Mouse (Mus musculus) urinary bladder, postnatal 14 days (tissue): ENCODE data around the gene Atp6v0a2.
A peak's percentile ranks its signal among the peaks of the same experiment; 100 is the strongest.
"Not testable (repeated sequence)": the region's sequence is repeated elsewhere in the genome, so short reads cannot be mapped to it uniquely, and the experiment has no call there.

Source experiments
- DNase-seq: peaks from one replicate; pipeline ENCODE4 v3.0.0; 2021; ENCODE audit warnings: low spot score

Gene Atp6v0a2

DNA sequence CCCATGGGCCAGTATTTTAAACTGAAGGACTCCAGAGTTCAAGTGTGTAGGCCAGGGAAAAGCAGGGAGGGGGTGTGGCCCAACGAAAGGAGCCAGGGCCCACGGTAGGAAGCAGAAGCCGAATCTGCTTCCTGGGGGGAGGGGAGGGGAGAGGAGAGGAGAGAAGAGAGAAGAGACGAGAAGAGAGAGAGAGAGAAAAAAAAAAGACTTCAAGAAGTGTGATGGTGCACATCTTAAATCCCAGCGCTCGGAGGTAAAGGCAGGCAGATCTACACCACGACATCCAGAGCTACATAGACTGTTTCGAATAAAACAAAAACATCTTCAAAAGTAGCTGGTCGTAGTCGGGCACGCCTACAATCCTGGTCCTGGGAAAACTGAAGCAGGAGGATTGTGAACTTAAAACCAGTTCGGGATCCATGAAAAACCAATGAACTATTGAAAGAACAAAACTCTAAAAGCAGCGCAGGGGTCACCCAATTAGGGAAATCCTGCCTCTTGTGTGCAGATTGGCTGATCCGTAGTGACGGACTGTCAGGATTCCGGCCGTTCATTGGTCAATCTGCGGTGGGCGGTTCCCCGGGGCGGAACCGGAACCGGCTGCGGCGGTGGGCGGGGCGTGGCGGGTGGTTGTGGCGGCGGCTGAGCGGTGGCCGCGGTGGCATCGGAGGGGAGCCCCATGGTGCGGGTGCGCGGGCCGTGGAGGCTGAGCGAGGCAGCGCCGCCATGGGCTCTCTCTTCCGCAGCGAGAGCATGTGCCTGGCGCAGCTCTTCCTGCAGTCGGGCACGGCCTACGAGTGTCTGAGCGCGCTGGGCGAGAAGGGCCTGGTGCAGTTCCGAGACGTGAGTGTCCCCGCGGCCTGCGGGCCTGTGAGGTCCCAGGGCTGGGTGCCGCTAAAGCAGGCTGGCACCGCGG is at the start of gene Atp6v0a2:
Atp6v0a2 (plus strand) TSS at position 129 of the 916 bp plus-strand sequence.
- DNase-seq = peak; percentile 96

DNA sequence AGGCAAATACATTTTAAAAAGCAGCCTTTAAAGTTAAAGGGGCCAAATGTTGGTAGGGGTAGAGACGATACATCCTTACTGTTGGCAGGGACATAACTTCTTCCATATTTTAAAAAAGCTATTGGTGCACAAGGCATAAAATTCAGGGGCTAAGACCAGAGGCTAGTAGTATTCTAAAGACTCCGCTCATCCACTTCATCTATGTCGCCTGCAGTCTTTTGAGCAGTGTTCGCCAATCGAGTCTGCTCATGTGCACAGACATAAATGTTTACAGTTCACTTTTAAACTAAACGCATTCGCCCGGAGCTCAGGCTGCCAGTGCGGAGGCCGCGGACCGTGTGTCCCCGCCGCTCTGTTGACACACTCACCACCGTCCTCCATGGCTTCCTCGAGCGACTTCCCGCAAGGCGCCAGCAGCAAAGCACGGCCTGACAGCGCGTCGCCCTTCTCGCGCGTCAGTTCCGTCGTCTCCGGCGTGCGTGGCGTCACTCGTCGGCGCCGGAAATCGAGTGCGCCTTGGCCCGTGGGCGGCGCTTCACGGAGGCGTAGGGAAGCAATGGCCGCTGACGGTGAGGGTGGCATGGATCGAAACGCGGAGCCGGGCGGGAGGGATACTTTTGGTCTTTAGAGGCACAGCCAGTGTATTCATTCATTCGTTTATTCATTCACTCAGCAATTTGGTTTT is 49.6 kb upstream of the Atp6v0a2 start, which contains the start of the genes Eif2b1 and Gtf2h3:
Eif2b1 (minus strand) TSS at position 499 of the 685 bp plus-strand sequence.
Gtf2h3 (plus strand) TSS at position 508 of the 685 bp plus-strand sequence.
- DNase-seq = peak; percentile 93

GRCm38 (mm10) chr5:124582515-124582914 is 45.9 kb upstream of the Atp6v0a2 start:
- no peak for DNase-seq

- DNase-seq = no peak
These were observed 35.6 kb upstream of the Atp6v0a2 start for GRCm38 (mm10) chr5:124592768-124593167.

DNA sequence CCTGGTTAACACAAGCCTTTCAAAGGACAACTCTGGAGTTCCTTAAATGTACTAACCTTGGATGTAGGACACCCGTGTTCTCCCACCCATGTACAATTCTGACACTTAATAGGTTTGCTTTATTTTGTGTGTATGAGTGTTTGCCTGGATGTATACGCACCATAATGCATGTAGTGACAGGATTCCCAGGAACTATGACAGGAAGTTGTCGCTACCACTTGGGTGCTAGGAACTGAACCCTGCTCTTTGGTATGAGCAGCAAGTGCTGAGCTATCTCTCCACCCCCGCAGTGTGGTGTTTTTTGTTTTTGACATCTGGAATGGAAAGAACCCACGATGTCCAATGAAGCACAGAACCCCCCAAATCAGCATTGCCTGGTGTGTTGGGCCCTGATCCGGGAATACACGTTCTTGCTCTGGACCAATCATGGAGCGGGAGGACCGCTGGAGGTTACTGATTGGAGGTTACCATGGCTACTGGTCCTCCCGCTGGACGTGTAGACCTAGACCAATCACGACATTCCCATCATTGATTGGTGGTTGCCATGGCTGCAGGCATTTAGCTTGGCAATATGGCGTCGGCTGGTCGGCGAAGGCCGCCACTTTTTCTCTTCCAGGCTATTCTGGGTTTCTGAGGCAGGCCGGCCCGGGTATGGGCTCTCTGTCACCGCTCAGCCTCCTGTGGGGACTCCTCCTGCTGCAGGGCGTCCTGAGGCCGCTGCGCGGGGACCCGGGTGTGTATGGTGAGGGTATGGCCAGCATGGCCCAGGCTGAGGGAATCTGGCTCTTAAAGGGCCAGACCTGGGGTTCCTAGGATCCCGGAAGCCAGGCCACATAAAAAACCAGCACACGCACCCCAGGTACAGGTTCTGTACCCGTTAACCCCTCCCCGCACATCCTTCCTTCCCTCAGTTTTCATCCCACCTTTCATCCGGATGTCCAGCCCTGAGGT is 29.9 kb upstream of the Atp6v0a2 start:
- peak; percentile 95 for DNase-seq

GRCm38 (mm10) chr5:124599726-124600125 is 28.6 kb upstream of the Atp6v0a2 start:
- not testable (repeated sequence) for DNase-seq

GRCm38 (mm10) chr5:124602349-124602748 is 26.0 kb upstream of the Atp6v0a2 start:
- DNase-seq = peak; percentile 33

GRCm38 (mm10) chr5:124604296-124604695 is 24.1 kb upstream of the Atp6v0a2 start:
- no peak for DNase-seq

- DNase-seq = no peak
These were observed 23.2 kb upstream of the Atp6v0a2 start for GRCm38 (mm10) chr5:124605041-124605622.

DNA sequence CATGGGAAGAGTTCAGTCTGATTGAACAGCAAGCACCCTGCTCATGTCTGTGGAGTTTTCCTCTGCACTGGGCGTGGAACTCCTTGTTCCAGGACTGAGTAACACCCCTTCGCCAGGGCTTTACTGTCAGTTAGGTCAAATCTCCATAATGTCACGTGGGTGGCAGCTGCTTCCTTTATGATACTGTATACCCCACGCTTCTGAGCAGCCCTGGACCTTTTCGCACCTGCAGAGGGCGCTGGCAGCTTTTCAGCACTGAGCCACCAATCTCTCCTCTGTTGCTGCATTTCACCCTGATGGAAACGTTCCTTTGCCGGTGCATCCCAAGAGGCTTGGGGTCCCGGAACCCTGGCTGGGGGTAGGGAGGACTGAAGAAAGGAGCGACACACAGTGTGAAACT is 17.4 kb upstream of the Atp6v0a2 start:
- no peak for DNase-seq

- no peak for DNase-seq
These were observed 13.7 kb upstream of the Atp6v0a2 start for GRCm38 (mm10) chr5:124614709-124615108.

- DNase-seq = no peak
These were observed 9.7 kb upstream of the Atp6v0a2 start for GRCm38 (mm10) chr5:124618711-124619110.

- no peak for DNase-seq
These were observed 7.0 kb upstream of the Atp6v0a2 start for GRCm38 (mm10) chr5:124621362-124621761.

DNA sequence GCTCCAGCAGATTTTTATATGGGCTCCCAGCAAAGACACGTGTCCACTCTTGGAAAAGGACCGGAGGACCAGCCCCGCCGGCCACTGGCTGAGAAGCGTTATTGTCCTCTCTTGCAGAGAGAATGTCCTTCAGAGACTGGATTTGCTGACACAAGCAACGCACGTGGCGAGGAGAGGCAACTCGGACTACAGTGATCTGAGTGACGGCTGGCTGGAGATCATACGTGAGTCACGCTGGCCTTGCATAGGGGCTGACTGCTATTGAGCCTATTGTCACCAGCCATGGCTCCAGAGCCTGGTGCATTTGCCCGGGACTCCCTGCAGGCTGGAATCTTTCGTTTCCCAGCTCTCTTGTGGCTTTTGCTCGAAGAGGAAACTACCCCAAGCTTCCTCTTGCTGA is 5.5 kb upstream of the Atp6v0a2 start:
- no peak for DNase-seq

GRCm38 (mm10) chr5:124624291-124624690 is 4.1 kb upstream of the Atp6v0a2 start:
- no peak for DNase-seq

DNA sequence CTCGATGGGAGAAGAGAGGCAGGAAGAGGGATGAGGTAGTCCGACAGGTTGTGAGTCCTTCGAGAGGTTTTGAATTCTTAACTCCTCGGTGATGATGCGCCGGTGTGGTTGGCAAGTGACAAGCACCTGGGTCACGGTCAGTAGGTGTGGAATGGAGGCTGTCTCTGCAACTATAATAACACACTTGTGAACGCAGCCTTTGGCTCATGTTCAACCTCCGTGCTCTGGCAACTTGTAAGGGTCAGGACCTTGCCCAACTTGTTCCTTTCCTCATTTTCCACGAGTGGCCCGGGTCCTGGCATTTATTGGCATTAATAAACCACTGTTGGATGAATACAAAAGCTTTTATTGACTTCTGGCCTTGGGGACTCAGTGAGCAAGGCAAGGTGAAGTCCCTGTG is 1.3 kb downstream of the Atp6v0a2 start:
- DNase-seq = no peak

GRCm38 (mm10) chr5:124631685-124632084 is 3.3 kb downstream of the Atp6v0a2 start:
- no peak for DNase-seq

DNA sequence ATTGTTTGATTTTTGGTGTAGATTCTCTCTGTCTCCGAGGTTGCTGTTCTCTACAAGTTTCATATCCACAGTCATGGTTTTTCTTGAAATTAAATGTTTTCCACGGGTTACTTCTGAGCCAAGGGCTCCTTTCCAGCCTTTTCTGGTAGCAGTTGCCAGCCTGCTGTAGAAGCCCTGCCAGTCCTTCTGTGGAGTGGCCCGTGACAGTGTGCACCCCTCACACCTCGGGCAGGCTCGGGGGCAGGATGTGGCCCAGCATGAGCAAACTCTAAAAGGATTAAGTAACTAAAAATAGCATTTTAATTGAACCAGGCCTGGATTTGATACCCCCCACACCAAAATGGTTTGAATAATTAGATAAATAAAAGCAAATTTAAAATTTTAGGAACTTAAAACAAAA is 4.1 kb downstream of the Atp6v0a2 start:
- no peak for DNase-seq

GRCm38 (mm10) chr5:124633425-124633824 is 5.0 kb downstream of the Atp6v0a2 start:
- no peak for DNase-seq

GRCm38 (mm10) chr5:124635068-124635467 is 6.7 kb downstream of the Atp6v0a2 start:
- peak; percentile 24 for DNase-seq

DNA sequence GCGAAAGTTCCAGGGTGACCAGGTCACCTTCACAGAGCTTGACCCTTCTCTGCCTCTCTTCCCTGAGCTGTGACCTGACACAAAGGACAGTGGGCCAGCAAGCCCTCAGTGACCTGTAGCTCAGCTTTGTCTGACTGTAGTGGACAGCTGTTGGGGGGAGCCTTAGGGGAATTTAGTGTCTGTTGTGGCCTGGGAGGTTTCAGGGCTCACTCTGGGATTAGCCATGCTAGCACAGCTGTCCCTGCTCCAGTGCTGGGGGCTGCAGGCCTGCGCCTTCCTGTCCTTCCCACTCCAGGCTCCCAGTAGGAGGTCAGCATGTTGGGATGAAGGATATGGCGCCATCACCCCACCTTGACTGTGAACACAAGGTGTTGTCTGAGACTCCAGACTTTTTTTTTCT is 7.8 kb downstream of the Atp6v0a2 start:
- DNase-seq = no peak
